Mouse (Mus musculus) neural tube, embryonic 13.5 days (tissue): ENCODE data around the gene Hhipl2. TPM values are rescaled to one million over a fixed set of nuclear protein-coding genes. Genes with fewer than 3 reads are reported as not detected.
"Not testable (repeated sequence)": the region's sequence is repeated elsewhere in the genome, so short reads cannot be mapped to it uniquely, and the experiment has no call there.

ENCODE experiments used
- ATAC-seq: fragments of 200-750 bp; cut with Nextera tagmentation; 2 replicates; pipeline ENCODE4 v1.8.0; 2017; ENCODE audit warnings: low read depth, mild to moderate bottlenecking, moderate TSS enrichment, moderate library complexity
- H3K27ac ChIP-seq: fragments of 300-500 bp; sonication (generic); replicated peaks from 2 replicates; pipeline ENCODE4 v1.5.1; 2015; ENCODE audit warnings: moderate library complexity, mild to moderate bottlenecking, inconsistent platforms
- H3K27me3 ChIP-seq: fragments of 300-500 bp; sonication (generic); 2 replicates; pipeline ENCODE4 v1.6.1; 2015; ENCODE audit warnings: mild to moderate bottlenecking, inconsistent platforms
- H3K36me3 ChIP-seq: fragments of 300-500 bp; sonication (generic); 2 replicates; pipeline ENCODE4 v1.6.1; 2015; ENCODE audit warnings: mild to moderate bottlenecking, inconsistent platforms
- H3K4me1 ChIP-seq: fragments of 300-500 bp; sonication (generic); replicated peaks from 2 replicates; pipeline ENCODE4 v1.6.1; 2015; ENCODE audit warnings: inconsistent platforms
- H3K4me2 ChIP-seq: fragments of 300-500 bp; sonication (generic); 2 replicates; pipeline ENCODE4 v1.6.1; 2015; ENCODE audit warnings: inconsistent platforms, mild to moderate bottlenecking, moderate library complexity
- H3K4me3 ChIP-seq: fragments of 300-500 bp; sonication (generic); 2 replicates; pipeline ENCODE4 v1.5.1; 2015; ENCODE audit warnings: mild to moderate bottlenecking, inconsistent platforms
- H3K9ac ChIP-seq: fragments of 300-500 bp; sonication (generic); 2 replicates; pipeline ENCODE4 v1.6.1; 2015; ENCODE audit warnings: moderate library complexity, mild to moderate bottlenecking, inconsistent platforms
- H3K9me3 ChIP-seq: fragments of 300-500 bp; sonication (generic); 2 replicates; pipeline ENCODE4 v1.6.1; 2016; ENCODE audit warnings: inconsistent platforms
- WGBS: fragments of 180-500 bp; shearing (Covaris S2); methylation state at CpG from one replicate; pipeline ENCODE4 v1.1.7; 2015; 5-methylcytosine and 5-hydroxymethylcytosine counted together
- polyA plus RNA-seq: library from polyadenylated mRNA; unstranded; fragments of >200 nt; fragmentation: Nextera tagmentation; extraction: Ambion mirVana; gene quantifications from 2 replicates; pipeline ENCODE4 v1.2.1, GENCODE M21; 2015

The Hhipl2 gene
- polyA plus RNA-seq = 0.08 and 0.17 TPM in 2 replicates

DNA sequence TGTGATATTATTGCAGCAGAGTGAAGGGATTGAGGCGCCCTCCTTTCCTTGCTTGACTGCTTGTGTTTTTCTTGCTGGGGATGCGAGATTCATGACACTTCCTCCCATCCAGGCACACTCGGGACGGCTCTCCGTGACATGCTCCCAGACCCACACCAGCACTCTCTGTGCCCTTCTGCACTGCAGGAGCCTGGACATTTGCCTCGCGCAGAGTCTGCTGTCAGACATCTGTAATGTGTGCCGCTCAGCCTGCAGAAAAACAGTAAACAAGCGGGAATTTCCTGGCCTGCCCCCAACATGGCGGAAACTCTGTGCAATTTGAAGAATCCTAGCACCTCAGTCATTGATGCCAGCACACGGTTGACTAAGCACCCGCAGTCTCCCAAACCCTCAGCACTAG, at the start of gene Hhipl2:
TSS of gene Hhipl2 (plus strand) at position 343 of the 400 bp plus-strand sequence.
- 80% methylated on average over 12 of the region's 12 CpGs for WGBS
- Histone ChIP-seq H3K9me3 (no peaks in the 10 kb centered on the region), H3K4me3 (no peak within 1 kb of the TSS), H3K36me3 (no peaks in the 10 kb centered on the region), H3K9ac (no peak within 1 kb of the TSS), H3K4me1 (no peaks in the 10 kb centered on the region), H3K27me3 (no peaks in the 10 kb centered on the region), H3K27ac (no peak within 1 kb of the TSS), H3K4me2 (no peak within 1 kb of the TSS)
- ATAC-seq = no peak

DNA sequence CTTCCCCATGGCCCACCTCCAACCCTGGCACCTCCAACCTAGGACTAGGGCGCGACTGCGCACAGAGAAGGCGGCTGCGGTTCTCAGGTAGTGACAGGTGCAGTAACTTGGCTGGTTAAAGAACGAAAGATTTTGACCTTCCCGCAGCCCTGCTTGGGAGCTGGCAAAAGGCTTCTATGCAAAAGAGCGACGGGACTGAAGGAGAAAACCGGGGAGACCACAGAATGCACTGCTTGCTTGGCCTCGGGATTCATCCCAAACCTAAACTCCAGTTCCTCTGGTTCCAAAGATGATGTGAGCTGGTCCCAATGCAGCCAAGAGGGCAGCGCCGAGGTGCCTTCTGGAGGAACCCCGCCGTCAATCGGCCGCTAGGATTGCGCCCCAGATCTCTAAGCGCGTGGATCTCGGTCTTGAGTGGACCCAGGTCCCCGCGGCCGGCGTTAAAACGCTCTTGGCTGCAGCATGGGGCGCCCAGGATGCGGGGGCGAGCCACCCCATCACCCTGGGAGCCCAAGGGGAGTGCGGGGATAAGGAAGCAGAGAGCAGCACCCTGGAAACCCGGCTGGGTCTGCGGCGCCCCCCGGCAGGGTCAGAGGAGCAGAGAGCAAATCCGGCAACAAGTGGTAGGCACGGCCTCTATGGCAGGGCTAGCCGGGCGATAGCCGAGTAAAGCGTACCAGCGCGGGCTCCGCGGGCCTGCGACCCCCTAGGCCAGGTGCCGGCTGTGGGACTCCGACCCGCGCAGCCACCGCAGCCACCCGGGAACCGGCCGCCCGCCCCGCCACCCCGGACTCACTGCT, 49.2 kb upstream of the Hhipl2 start:
- Histone ChIP-seq H3K9ac (peak overlapping the region; percentile 85), H3K27me3 (no peaks in the 10 kb centered on the region), H3K36me3 (peaks cover 16% of the 10 kb centered on the region), H3K4me1 (peaks cover 30% of the 10 kb centered on the region), H3K4me2 (peak overlapping the region; percentile 85), H3K4me3 (peak overlapping the region; percentile 86), H3K27ac (peak overlapping the region; percentile 84), H3K9me3 (no peaks in the 10 kb centered on the region)
- WGBS = 1% methylated on average over 55 of the region's 56 CpGs
- peak; percentile 85 for ATAC-seq

DNA sequence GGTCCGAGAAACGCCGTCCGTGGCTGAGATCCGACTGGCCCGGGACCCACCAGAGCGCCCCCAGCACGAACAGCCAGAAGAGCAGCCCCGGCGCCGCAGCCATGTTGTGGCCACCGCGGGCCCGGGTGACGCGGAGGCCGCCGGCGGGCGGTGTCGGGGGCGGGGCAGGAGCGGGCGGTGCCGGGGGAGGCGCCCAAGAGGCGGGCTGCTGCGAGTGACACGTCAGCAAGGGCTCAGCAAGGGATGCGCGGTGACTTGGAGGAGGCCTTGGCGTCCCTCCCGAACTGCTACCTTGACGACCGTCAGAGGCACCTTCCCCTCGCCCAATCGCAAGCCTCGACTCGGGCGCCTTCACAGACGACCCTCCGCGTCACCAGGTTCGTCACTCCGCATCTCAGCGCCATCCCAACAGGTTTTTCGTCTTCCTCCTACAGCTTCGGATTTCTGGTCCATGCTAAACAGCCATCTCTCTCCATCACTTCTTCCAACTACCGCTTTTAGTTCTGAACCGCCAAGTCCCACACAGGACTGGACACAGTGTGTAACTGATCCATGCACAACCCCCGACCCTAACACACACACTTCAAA, 48.5 kb upstream of the Hhipl2 start, which contains the start of gene Mia3:
TSS of gene Mia3 (minus strand) at position 127 of the 588 bp plus-strand sequence.
- WGBS = under 1% methylated on average over 48 of the region's 51 CpGs

DNA sequence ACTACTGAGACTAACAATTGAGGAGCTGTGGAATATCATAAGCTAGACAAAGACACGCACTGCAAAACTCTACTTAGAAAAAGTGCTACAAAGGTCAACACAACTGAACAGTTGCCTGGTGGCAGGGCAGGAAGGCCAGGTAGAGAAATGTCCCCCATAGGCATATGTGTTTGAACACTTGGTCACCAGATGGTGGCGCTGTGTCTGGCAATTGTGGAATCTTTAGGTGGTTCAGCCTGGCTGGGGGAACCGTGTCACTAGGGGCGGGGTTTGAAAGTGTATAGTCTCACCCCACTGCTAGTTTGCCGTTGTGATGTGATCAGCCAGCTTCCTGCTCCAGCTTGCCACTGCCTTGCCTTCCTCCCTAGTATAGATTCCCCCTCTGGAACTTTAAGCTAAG, 43.3 kb upstream of the Hhipl2 start:
- 86% methylated on average over 5 of the region's 5 CpGs for WGBS
- Histone ChIP-seq H3K27me3 (no peaks in the 10 kb centered on the region), H3K4me2 (no peak overlapping the region), H3K4me3 (no peak overlapping the region), H3K4me1 (peaks cover 6% of the 10 kb centered on the region), H3K27ac (no peak overlapping the region), H3K36me3 (no peaks in the 10 kb centered on the region), H3K9me3 (0 out of 2 replicates have a peak, but pooled peaks cover 5% of the 10 kb centered on the region), H3K9ac (no peak overlapping the region)
- ATAC-seq = no peak

More for the DNA sequence above, 48.5 kb upstream of the Hhipl2 start, which contains the start of gene Mia3:
- Histone ChIP-seq H3K4me2 (peak within 1 kb of the TSS; percentile 85), H3K27ac (peak within 1 kb of the TSS; percentile 84), H3K36me3 (peaks cover 9% of the 10 kb centered on the region), H3K27me3 (no peaks in the 10 kb centered on the region), H3K4me3 (peak within 1 kb of the TSS; percentile 86), H3K9ac (peak within 1 kb of the TSS; percentile 85), H3K9me3 (0 out of 2 replicates have a peak, but pooled peaks cover under 1% of the 10 kb centered on the region), H3K4me1 (peaks cover 30% of the 10 kb centered on the region)
- peak; percentile 99 for ATAC-seq

DNA sequence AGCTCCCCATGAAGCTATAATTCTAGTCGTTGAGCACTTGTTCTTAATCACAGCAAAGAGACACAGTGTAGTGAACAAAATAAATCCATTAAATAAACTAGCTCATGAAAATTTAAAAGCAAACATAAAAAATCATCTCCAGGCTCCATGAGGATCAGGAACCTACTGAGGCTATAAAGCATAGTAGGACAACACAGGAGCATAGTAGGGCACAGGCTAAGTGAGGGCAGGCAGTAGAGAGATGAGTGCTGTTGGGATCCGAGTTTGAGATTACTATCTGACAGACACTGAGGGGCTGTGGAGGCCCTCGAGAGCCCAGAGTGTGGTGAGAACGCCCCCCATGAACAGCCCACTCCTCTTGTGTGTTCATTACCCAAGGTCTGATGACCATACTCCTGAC, 41.0 kb upstream of the Hhipl2 start:
- H3K36me3 ChIP-seq = no peaks in the 10 kb centered on the region
- 69% methylated on average over 4 of the region's 4 CpGs for WGBS
- peaks cover 8% of the 10 kb centered on the region for H3K27me3 ChIP-seq
- no peak overlapping the region for H3K4me3 ChIP-seq
- H3K27ac ChIP-seq = no peak overlapping the region
- H3K9ac ChIP-seq = no peak overlapping the region
- no peak for ATAC-seq
- H3K4me2 ChIP-seq = no peak overlapping the region
- H3K4me1 ChIP-seq = no peaks in the 10 kb centered on the region
- H3K9me3 ChIP-seq = 0 out of 2 replicates have a peak, but pooled peaks cover 5% of the 10 kb centered on the region

GRCm38 (mm10) chr1:183378321-183378941, 39.6 kb upstream of the Hhipl2 start:
- ATAC-seq = no peak
- no peaks in the 10 kb centered on the region for H3K4me1 ChIP-seq

GRCm38 (mm10) chr1:183379376-183379775, 38.6 kb upstream of the Hhipl2 start:
- H3K36me3 ChIP-seq = not testable (repeated sequence)

More at GRCm38 (mm10) chr1:183378321-183378941, 39.6 kb upstream of the Hhipl2 start:
- Histone ChIP-seq H3K9me3 (0 out of 2 replicates have a peak, but pooled peaks cover 5% of the 10 kb centered on the region), H3K4me3 (no peak overlapping the region), H3K9ac (no peak overlapping the region), H3K27me3 (peaks cover 19% of the 10 kb centered on the region), H3K36me3 (no peaks in the 10 kb centered on the region), H3K4me2 (no peak overlapping the region), H3K27ac (no peak overlapping the region)
- 85% methylated on average over 10 of the region's 10 CpGs for WGBS

GRCm38 (mm10) chr1:183381816-183382215, 36.2 kb upstream of the Hhipl2 start:
- no peak overlapping the region for H3K4me3 ChIP-seq

More at GRCm38 (mm10) chr1:183379376-183379775, 38.6 kb upstream of the Hhipl2 start:
- not testable (repeated sequence) for H3K9me3 ChIP-seq, H3K4me3 ChIP-seq, H3K4me2 ChIP-seq, H3K9ac ChIP-seq, H3K4me1 ChIP-seq, H3K27ac ChIP-seq, ATAC-seq
- WGBS = 81% methylated on average over 3 of the region's 3 CpGs
- peaks cover 27% of the 10 kb centered on the region for H3K27me3 ChIP-seq

GRCm38 (mm10) chr1:183382621-183383020, 35.4 kb upstream of the Hhipl2 start:
- 88% methylated on average over 2 of the region's 2 CpGs for WGBS
- no peak overlapping the region for H3K9ac ChIP-seq
- H3K4me2 ChIP-seq = no peak overlapping the region
- H3K4me3 ChIP-seq = no peak overlapping the region
- H3K36me3 ChIP-seq = no peaks in the 10 kb centered on the region
- peaks cover 49% of the 10 kb centered on the region for H3K27me3 ChIP-seq
- no peak overlapping the region for H3K27ac ChIP-seq
- ATAC-seq = no peak
- no peaks in the 10 kb centered on the region for H3K4me1 ChIP-seq
- no peaks in the 10 kb centered on the region for H3K9me3 ChIP-seq

More at GRCm38 (mm10) chr1:183381816-183382215, 36.2 kb upstream of the Hhipl2 start:
- no peaks in the 10 kb centered on the region for H3K9me3 ChIP-seq
- 86% methylated on average over 5 of the region's 5 CpGs for WGBS
- no peaks in the 10 kb centered on the region for H3K4me1 ChIP-seq
- H3K4me2 ChIP-seq = no peak overlapping the region
- no peak overlapping the region for H3K27ac ChIP-seq
- no peak for ATAC-seq
- H3K27me3 ChIP-seq = peaks cover 41% of the 10 kb centered on the region
- no peak overlapping the region for H3K9ac ChIP-seq
- no peaks in the 10 kb centered on the region for H3K36me3 ChIP-seq

DNA sequence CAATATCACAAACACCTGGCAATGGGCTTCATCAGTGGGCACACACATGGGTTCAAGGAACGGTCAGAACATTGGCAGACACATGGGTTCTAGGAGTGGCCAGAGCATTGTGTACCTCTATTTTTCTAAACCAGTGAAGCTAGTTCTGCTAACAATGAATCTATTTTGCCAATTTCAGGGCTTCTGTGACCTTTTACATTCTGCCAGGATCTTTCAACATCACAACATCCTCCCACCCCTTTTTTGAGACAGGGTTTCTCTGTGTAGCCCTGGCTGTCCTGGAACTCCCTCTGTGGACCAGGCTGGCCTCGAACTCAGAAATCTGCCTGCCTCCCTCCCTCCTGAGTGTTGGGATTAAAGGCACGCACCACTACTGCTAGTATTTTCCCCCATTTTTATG, 30.6 kb upstream of the Hhipl2 start:
- not testable (repeated sequence) for ATAC-seq, H3K36me3 ChIP-seq, H3K4me3 ChIP-seq, H3K9me3 ChIP-seq, H3K27ac ChIP-seq, H3K9ac ChIP-seq, H3K4me2 ChIP-seq
- peaks cover 19% of the 10 kb centered on the region for H3K4me1 ChIP-seq
- peaks cover 38% of the 10 kb centered on the region for H3K27me3 ChIP-seq
- WGBS = 91% methylated on average over 3 of the region's 3 CpGs

GRCm38 (mm10) chr1:183388426-183389406, 29.3 kb upstream of the Hhipl2 start, which contains the start of gene Taf1a:
Gene Taf1a (plus strand): TSS chr1:183388981.
- Histone ChIP-seq H3K4me3 (peak within 1 kb of the TSS; percentile 76), H3K27me3 (peaks cover 27% of the 10 kb centered on the region), H3K4me2 (peak within 1 kb of the TSS; percentile 92), H3K27ac (peak within 1 kb of the TSS; percentile 59), H3K9ac (peak within 1 kb of the TSS; percentile 66), H3K36me3 (peaks cover 12% of the 10 kb centered on the region; the same call in 1 of the 2 replicates), H3K4me1 (peaks cover 19% of the 10 kb centered on the region), H3K9me3 (no peaks in the 10 kb centered on the region)
- ATAC-seq = peak; percentile 100
- 6% methylated on average over 44 of the region's 44 CpGs for WGBS
